Mouse (Mus musculus): ENCODE measurements around the gene Dscam. TPM values are rescaled to one million over a fixed set of nuclear protein-coding genes. Genes with fewer than 3 reads are reported as not detected.

Gene Dscam
- polyA plus RNA-seq, 1 experiment, result under 0.01 TPM

GRCm38 (mm10) chr16:97060276-97060675 is 110.3 kb downstream of the Dscam start:
- TF ChIP-seq MYOD1 (IDR thresholded peaks at IDR 0.05; ENCODE audit: control insufficient read depth in 1 of 3, insufficient read length in 2 of 3, low read depth in 2 of 3) (no peak), TCF12 (IDR thresholded peaks at IDR 0.05; ENCODE audit: insufficient read depth, poor library complexity, severe bottlenecking) (no peak), MAX (IDR thresholded peaks at IDR 0.05; ENCODE audit: low read depth) (no peak), POLR2AphosphoS2 (IDR thresholded peaks at IDR 0.05; ENCODE audit: insufficient read length, low read depth) (no peak), CEBPB (IDR thresholded peaks at IDR 0.05; ENCODE audit: insufficient read depth, poor library complexity, severe bottlenecking) (no peak), E2F4 (IDR thresholded peaks at IDR 0.05; ENCODE audit: insufficient read depth) (no peak), TCF3 (IDR thresholded peaks at IDR 0.05; ENCODE audit: insufficient read length, low read depth) (no peak), SRF (IDR thresholded peaks at IDR 0.05; ENCODE audit: control insufficient read depth, insufficient read length, low read depth) (no peak), POLR2A (IDR thresholded peaks at IDR 0.05; ENCODE audit: insufficient read length, low read depth) (no peak), MYOG (IDR thresholded peaks at IDR 0.05; ENCODE audit: control insufficient read depth in 1 of 3, insufficient read depth in 1 of 3, insufficient read length in 2 of 3, low read depth in 2 of 3) (no peak), USF1 (IDR thresholded peaks at IDR 0.05; ENCODE audit: low read depth) (no peak), REST (IDR thresholded peaks at IDR 0.05; ENCODE audit: insufficient read depth, insufficient read length) (no peak)
- H3ac ChIP-seq (ENCODE audit: control insufficient read depth, insufficient read length), result no peak overlapping the region
- no peaks in the 10 kb centered on the region for H3K79me2 ChIP-seq (ENCODE audit: control insufficient read depth, insufficient read depth)
- no peak overlapping the region for H3K4me3 ChIP-seq
- H3K4me2 ChIP-seq (ENCODE audit: low read depth), result no peak overlapping the region
- H3K27me3 ChIP-seq (ENCODE audit: control insufficient read depth, insufficient read depth, insufficient read length), result no peaks in the 10 kb centered on the region
- H3K36me3 ChIP-seq (ENCODE audit: control insufficient read depth, insufficient read depth), result no peaks in the 10 kb centered on the region

GRCm38 (mm10) chr16:97035271-97035670 is 135.3 kb downstream of the Dscam start:
- Histone ChIP-seq H3K79me2 (ENCODE audit: control insufficient read depth, insufficient read depth) (no peaks in the 10 kb centered on the region), H3K36me3 (ENCODE audit: control insufficient read depth, insufficient read depth) (no peaks in the 10 kb centered on the region), H3K4me3 (no peak overlapping the region), H3K4me2 (ENCODE audit: low read depth) (no peak overlapping the region), H3ac (ENCODE audit: control insufficient read depth, insufficient read length) (no peak overlapping the region), H3K27me3 (ENCODE audit: control insufficient read depth, insufficient read depth, insufficient read length) (no peaks in the 10 kb centered on the region)
- no peak for TF ChIP-seq POLR2AphosphoS2 (IDR thresholded peaks at IDR 0.05; ENCODE audit: insufficient read length, low read depth)
- TF ChIP-seq TCF3 (IDR thresholded peaks at IDR 0.05; ENCODE audit: insufficient read length, low read depth), result no peak
- no peak for TF ChIP-seq SRF (IDR thresholded peaks at IDR 0.05; ENCODE audit: control insufficient read depth, insufficient read length, low read depth)
- no peak for TF ChIP-seq CEBPB (IDR thresholded peaks at IDR 0.05; ENCODE audit: insufficient read depth, poor library complexity, severe bottlenecking)
- no peak for TF ChIP-seq MAX (IDR thresholded peaks at IDR 0.05; ENCODE audit: low read depth)
- TF ChIP-seq MYOG (IDR thresholded peaks at IDR 0.05; ENCODE audit: control insufficient read depth in 1 of 3, insufficient read depth in 1 of 3, insufficient read length in 2 of 3, low read depth in 2 of 3), result no peak
- no peak for TF ChIP-seq POLR2A (IDR thresholded peaks at IDR 0.05; ENCODE audit: insufficient read length, low read depth)

GRCm38 (mm10) chr16:97033540-97034058 is 137.0 kb downstream of the Dscam start:
- no peak overlapping the region for H3K4me3 ChIP-seq
- H3K27me3 ChIP-seq (ENCODE audit: control insufficient read depth, insufficient read depth, insufficient read length), result no peaks in the 10 kb centered on the region
- no peak overlapping the region for H3K4me2 ChIP-seq (ENCODE audit: low read depth)
- H3ac ChIP-seq (ENCODE audit: control insufficient read depth, insufficient read length), result no peak overlapping the region
- no peaks in the 10 kb centered on the region for H3K36me3 ChIP-seq (ENCODE audit: control insufficient read depth, insufficient read depth)
- TF ChIP-seq CEBPB (IDR thresholded peaks at IDR 0.05; ENCODE audit: insufficient read depth, poor library complexity, severe bottlenecking) (no peak), POLR2AphosphoS2 (IDR thresholded peaks at IDR 0.05; ENCODE audit: insufficient read length, low read depth) (no peak), MYOG (IDR thresholded peaks at IDR 0.05; ENCODE audit: control insufficient read depth in 1 of 3, insufficient read depth in 1 of 3, insufficient read length in 2 of 3, low read depth in 2 of 3) (no peak), SRF (IDR thresholded peaks at IDR 0.05; ENCODE audit: control insufficient read depth, insufficient read length, low read depth) (no peak), USF1 (IDR thresholded peaks at IDR 0.05; ENCODE audit: low read depth) (no peak), MYOD1 (IDR thresholded peaks at IDR 0.05; ENCODE audit: control insufficient read depth in 1 of 3, insufficient read length in 2 of 3, low read depth in 2 of 3) (no peak), TCF12 (IDR thresholded peaks at IDR 0.05; ENCODE audit: insufficient read depth, poor library complexity, severe bottlenecking) (no peak), MAX (IDR thresholded peaks at IDR 0.05; ENCODE audit: low read depth) (no peak), REST (IDR thresholded peaks at IDR 0.05; ENCODE audit: insufficient read depth, insufficient read length) (no peak), POLR2A (IDR thresholded peaks at IDR 0.05; ENCODE audit: insufficient read length, low read depth) (no peak), E2F4 (IDR thresholded peaks at IDR 0.05; ENCODE audit: insufficient read depth) (no peak), TCF3 (IDR thresholded peaks at IDR 0.05; ENCODE audit: insufficient read length, low read depth) (no peak)
- no peaks in the 10 kb centered on the region for H3K79me2 ChIP-seq (ENCODE audit: control insufficient read depth, insufficient read depth)

- no peaks in the 10 kb centered on the region for H3K79me2 ChIP-seq (ENCODE audit: control insufficient read depth, insufficient read depth)
- TF ChIP-seq REST (IDR thresholded peaks at IDR 0.05; ENCODE audit: insufficient read depth, insufficient read length) (no peak), SRF (IDR thresholded peaks at IDR 0.05; ENCODE audit: control insufficient read depth, insufficient read length, low read depth) (no peak), MYOD1 (IDR thresholded peaks at IDR 0.05; ENCODE audit: control insufficient read depth in 1 of 3, insufficient read length in 2 of 3, low read depth in 2 of 3) (no peak), MAX (IDR thresholded peaks at IDR 0.05; ENCODE audit: low read depth) (no peak), E2F4 (IDR thresholded peaks at IDR 0.05; ENCODE audit: insufficient read depth) (no peak), TCF12 (IDR thresholded peaks at IDR 0.05; ENCODE audit: insufficient read depth, poor library complexity, severe bottlenecking) (no peak), POLR2AphosphoS2 (IDR thresholded peaks at IDR 0.05; ENCODE audit: insufficient read length, low read depth) (no peak), TCF3 (IDR thresholded peaks at IDR 0.05; ENCODE audit: insufficient read length, low read depth) (no peak), MYOG (IDR thresholded peaks at IDR 0.05; ENCODE audit: control insufficient read depth in 1 of 3, insufficient read depth in 1 of 3, insufficient read length in 2 of 3, low read depth in 2 of 3) (no peak), POLR2A (IDR thresholded peaks at IDR 0.05; ENCODE audit: insufficient read length, low read depth) (no peak), CEBPB (IDR thresholded peaks at IDR 0.05; ENCODE audit: insufficient read depth, poor library complexity, severe bottlenecking) (no peak), USF1 (IDR thresholded peaks at IDR 0.05; ENCODE audit: low read depth) (no peak)
- no peaks in the 10 kb centered on the region for H3K36me3 ChIP-seq (ENCODE audit: control insufficient read depth, insufficient read depth)
- H3K4me3 ChIP-seq, result no peak overlapping the region
- H3K4me2 ChIP-seq (ENCODE audit: low read depth), result no peak overlapping the region
- no peaks in the 10 kb centered on the region for H3K27me3 ChIP-seq (ENCODE audit: control insufficient read depth, insufficient read depth, insufficient read length)
- no peak overlapping the region for H3ac ChIP-seq (ENCODE audit: control insufficient read depth, insufficient read length)
These were observed 142.9 kb downstream of the Dscam start for GRCm38 (mm10) chr16:97027701-97028100.

All from myocyte (in vitro differentiated cells).